Mouse (Mus musculus) layer of hippocampus, adult 18-20 months (tissue): ENCODE measurements around the gene Olfr433. TPM values are rescaled to one million over a fixed set of nuclear protein-coding genes. Genes with fewer than 3 reads are reported as not detected.
"Not testable (repeated sequence)": the region's sequence is repeated elsewhere in the genome, so short reads cannot be mapped to it uniquely, and the experiment has no call there.

Experiments used
- DNase-seq, 2 experiments: peaks; one replicate each; pipeline ENCODE4 v3.0.0; 2022; ENCODE audit warnings: low spot score in 2 of 2
- long read RNA-seq: library from polyadenylated mRNA; stranded (forward); transcript quantifications from one replicate; pipeline ENCODE4 v2.0.0, GENCODE M21; 2021
- total RNA-seq, 2 experiments: library from RNA; stranded (reverse); gene quantifications; 2 replicates each; pipeline ENCODE4 v1.2.3; 2021

Gene Olfr433
- not detected for total RNA-seq
- long read RNA-seq: 0 reads

- peak; percentile 6 to 27 for DNase-seq
Measured at GRCm38 (mm10) chr1:174040523-174041177, at the start of gene Olfr433. Gene Olfr433 (plus strand): TSS chr1:174040705.

DNA sequence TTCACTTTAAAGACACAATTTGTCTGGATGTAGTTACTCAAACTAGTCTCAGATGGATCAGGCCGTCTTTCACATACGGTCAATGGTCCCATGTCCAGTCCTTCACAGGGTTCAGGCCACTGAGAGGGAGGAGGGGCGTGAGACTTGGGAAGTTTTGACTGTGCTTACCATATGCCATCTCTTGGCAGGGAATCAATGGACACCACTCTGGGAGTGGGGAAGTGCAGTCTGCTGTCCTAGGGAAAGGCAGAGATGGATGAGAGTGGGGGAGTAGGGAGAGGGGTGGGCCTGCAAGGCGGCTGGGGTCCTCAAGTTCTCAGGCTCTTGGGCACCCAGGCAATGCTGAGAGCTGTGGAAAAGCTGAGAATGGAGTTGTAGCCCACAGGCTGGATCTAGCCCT, 45.5 kb upstream of the Olfr433 start:
- DNase-seq: no peak

DNA sequence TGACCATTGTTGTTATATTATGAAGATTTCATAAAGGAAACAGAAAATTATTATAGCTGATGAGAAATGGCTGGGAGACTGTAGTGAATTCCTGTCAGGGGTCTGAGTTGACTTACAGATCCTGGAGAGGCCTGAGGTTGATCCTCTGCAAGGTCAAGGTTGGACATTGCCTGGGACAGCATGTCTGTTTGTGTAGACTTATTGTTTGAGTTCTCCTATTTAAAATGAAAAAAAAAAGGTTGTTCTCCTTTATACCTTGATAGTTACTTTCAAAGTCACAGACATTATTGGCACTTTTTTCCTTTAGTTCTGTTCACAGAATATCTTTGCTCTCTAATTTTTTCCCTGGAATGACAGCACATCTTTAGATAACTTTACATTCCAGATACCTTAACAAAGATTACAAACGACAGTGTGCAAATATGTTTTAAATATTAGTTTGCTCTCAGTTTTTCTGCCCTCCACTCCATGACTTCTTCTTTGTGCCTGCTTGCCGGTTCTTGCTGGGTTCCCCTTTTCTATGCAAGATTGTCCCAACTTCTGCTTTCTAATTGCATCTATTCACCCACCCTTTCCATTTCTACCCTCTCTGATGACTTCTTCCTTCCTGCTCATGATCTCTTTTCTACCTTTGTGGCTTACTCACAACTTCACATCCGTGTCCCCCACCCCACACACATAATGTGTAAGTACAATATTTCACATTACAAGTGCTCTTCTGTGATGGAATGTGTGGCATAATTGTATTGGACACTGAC, 36.0 kb upstream of the Olfr433 start:
- DNase-seq: not testable (repeated sequence)

DNA sequence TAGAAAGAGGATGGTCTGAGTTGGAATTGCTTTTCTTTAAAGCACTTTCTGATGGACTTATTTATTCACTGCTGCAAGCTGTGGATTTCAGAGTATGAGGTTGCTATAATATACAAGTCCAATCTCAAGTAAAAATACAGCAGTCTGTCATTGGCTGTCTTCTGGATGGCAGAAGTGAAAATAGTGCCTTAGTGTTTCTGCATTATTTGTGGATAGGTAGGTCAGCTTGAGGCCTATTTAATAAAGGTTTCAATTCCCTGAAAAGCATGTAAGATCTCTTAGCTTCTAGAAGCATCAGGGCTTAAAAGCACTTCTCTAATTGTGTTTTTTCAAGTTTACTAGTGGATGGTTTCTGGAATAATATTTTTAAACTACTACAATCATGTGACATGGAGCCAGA, 33.5 kb upstream of the Olfr433 start:
- DNase-seq: not testable (repeated sequence)

DNA sequence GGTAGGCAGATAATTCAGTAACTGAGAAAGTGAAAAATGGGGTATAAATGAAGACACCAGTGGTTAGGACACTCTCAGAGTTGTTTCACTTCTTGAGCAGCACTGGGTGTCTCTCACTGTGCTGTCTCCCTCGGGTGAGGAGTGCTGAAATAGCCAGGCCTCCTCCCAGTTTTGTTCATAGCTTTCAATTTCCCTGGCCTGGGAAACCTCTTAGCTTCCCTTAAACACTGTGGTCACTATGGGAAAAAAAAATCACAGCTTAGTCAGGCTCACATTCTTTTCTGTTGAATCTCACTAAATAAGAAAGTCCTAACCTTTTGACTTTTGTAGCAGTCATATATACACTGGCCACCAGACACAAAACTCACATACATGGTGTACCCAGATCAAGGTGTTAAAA, 8.8 kb upstream of the Olfr433 start, which contains the start of gene Ifi205:
Gene Ifi205, minus strand, starts transcription at position 113 of the 400 bp plus-strand sequence.
- DNase-seq: no peak

DNA sequence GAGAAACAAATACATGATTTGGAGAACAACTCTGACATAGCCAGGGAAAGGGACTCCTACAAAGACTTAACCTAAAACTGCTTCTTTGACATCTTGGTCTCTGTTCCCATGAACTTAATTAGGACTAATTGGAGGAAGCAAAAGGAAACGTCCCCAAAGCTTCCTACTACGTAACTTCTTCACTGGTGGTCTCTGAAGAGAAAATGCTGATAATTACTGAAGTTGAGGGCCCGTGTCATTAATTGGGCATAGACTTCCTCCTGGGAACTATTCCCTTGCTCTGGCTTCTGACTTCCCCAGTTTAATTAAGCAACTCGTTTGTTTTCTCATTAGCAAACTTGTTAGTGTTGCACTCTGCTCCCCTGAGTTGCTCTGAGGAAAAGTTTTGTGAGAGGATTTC, 4.7 kb upstream of the Olfr433 start:
- no peak for DNase-seq

- no peak for DNase-seq
Measured at GRCm38 (mm10) chr1:174038480-174038879, 2.0 kb upstream of the Olfr433 start.

GRCm38 (mm10) chr1:174042091-174042884, 1.8 kb downstream of the Olfr433 start:
- DNase-seq: not testable (repeated sequence)

DNA sequence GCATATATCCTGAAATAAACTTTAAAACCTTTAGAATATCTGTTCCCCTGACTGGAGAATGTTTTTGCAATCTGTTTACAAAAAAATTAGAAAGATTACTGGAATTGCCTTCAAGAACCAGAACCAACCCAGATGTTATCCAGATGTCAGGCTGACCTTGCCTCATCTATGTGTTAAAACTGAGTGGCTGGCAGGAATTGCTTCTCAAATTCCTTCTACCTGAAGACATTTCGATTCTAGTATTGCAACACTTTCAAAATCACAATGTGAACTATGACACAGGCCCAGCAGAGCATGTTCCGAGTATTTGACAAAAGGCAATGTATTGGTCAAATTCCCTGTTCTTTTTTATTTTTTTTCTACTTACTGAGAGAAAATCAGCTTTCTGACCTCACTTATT, 3.9 kb downstream of the Olfr433 start:
- DNase-seq: no peak

GRCm38 (mm10) chr1:174048227-174048626, 7.7 kb downstream of the Olfr433 start:
- not testable (repeated sequence) for DNase-seq

- DNase-seq: no peak
Measured at GRCm38 (mm10) chr1:174048893-174049292, 8.4 kb downstream of the Olfr433 start, which contains the start of gene Olfr432. Gene Olfr432 (plus strand): TSS chr1:174049205.

DNA sequence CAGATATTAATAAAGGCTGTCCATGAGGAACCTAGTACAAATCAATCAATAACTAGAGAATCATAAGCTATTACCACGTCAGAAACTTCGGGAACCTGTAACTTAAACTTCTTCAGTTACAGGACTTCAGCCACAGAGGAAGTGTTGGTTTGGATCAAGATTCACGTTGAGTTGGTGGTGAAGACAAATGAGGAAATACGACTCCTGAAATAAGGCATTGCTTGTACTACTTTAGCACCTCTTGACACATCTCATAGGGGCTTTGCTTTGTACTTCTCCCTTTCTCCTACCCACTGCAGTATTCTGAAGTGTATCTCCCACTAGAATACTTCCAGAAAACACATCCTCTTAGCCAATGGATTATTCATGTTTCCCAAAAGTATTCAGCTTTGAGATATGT, 8.9 kb downstream of the Olfr433 start:
- DNase-seq: not testable (repeated sequence)

DNA sequence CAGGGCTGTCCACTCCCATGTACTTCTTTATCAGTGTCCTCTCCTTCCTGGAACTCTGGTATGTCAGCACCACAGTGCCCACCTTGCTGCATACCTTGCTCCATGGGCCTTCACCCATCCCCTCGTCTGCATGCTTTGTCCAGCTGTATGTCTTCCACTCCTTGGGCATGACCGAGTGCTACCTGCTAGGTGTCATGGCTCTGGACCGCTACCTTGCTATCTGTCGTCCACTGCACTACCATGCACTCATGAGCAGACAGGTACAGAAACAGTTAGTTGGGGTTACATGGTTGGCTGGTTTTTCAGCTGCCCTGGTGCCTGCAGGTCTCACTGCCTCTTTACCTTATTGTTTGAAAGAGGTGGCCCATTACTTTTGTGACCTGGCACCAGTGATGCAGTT, 10.0 kb downstream of the Olfr433 start:
- no peak for DNase-seq

- no peak for DNase-seq
Measured at GRCm38 (mm10) chr1:174051515-174051914, 11.0 kb downstream of the Olfr433 start.

GRCm38 (mm10) chr1:174051931-174052536, 11.5 kb downstream of the Olfr433 start:
- DNase-seq: no peak

- DNase-seq: peak in 1 of 2 experiments; percentile 13
Measured at GRCm38 (mm10) chr1:174052981-174053380, 12.5 kb downstream of the Olfr433 start.

DNA sequence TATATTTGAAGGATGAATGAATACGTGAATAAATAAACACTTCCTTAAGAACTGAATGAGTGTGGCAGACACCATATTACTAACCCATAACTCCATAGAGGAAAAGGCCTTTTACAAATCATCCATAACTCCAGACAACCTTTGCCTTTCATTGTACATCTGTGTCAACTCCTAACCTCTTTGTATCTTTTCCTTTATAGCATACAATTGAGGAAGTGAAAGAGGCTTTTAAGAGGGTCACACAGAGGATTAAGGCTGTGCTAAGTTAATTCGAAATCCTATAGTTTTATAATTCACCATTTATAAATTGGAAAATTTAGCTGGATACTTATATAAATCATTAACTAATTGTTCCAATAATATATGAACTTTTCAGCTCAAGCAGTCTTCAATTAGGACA, 14.7 kb downstream of the Olfr433 start:
- DNase-seq: no peak

- DNase-seq: no peak
Measured at GRCm38 (mm10) chr1:174066305-174066704, 25.8 kb downstream of the Olfr433 start, which contains the start of gene Olfr430. Gene Olfr430 (plus strand): TSS chr1:174066605.

DNA sequence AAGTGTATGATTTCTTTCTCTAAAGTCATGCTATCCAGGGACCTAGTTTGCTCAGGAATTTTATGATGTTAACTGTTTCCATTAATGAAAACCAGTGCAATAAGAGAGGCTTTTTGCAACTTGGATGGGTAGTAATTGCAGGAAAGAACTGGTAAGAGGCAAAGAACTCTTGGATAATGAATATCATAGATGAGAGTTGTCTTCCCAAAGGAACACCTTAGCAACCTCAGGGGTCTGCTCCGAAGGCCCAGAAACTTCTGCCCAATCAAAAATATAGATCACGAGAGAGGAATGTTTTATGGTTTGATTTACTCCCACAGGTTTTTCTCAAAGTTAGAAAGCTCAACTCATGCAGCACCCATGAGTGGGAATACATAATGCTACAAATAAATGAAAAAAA, 43.5 kb downstream of the Olfr433 start, which contains the start of gene Olfr429:
Gene Olfr429, plus strand, starts transcription at position 301 of the 400 bp plus-strand sequence.
- no peak for DNase-seq
